Mouse (Mus musculus) stomach, embryonic 16.5 days (tissue): ENCODE measurements around the gene Vmn1r87. TPM values are rescaled to one million over a fixed set of nuclear protein-coding genes. Genes with fewer than 3 reads are reported as not detected.
"Not testable (repeated sequence)": the region's sequence is repeated elsewhere in the genome, so short reads cannot be mapped to it uniquely, and the experiment has no call there.

Experiments
- ATAC-seq: fragments of 200-750 bp; cut with Nextera tagmentation; 2 replicates; pipeline ENCODE4 v1.8.0; 2017; ENCODE audit warnings: moderate number of reproducible peaks, moderate TSS enrichment; ENCODE audit not compliant: insufficient read depth, low FRiP score
- H3K27ac ChIP-seq: fragments of 300-500 bp; sonication (generic); 2 replicates; pipeline ENCODE4 v1.5.1; 2014; ENCODE audit warnings: low read length
- H3K27me3 ChIP-seq: fragments of 300-500 bp; sonication (generic); 2 replicates; pipeline ENCODE4 v1.6.1; 2014; ENCODE audit warnings: low read length, control low read depth, mixed read lengths; ENCODE audit not compliant: control insufficient read depth, insufficient read depth
- H3K36me3 ChIP-seq: fragments of 300-500 bp; sonication (generic); 2 replicates; pipeline ENCODE4 v1.6.1; 2014; ENCODE audit warnings: low read length; ENCODE audit not compliant: control insufficient read depth, insufficient read depth
- H3K4me1 ChIP-seq: fragments of 300-500 bp; sonication (generic); 2 replicates; pipeline ENCODE4 v1.6.1; 2014; ENCODE audit warnings: low read length, control low read depth, mixed read lengths; ENCODE audit not compliant: control insufficient read depth, insufficient read depth
- H3K4me2 ChIP-seq: fragments of 300-500 bp; sonication (generic); 2 replicates; pipeline ENCODE4 v1.6.1; 2014; ENCODE audit warnings: low read depth, low read length, mixed read lengths
- H3K4me3 ChIP-seq: fragments of 300-500 bp; sonication (generic); replicated peaks from 2 replicates; pipeline ENCODE4 v1.5.1; 2014; ENCODE audit warnings: mild to moderate bottlenecking, low read length
- H3K9ac ChIP-seq: fragments of 300-500 bp; sonication (generic); 2 replicates; pipeline ENCODE4 v1.6.1; 2014; ENCODE audit warnings: low read length
- H3K9me3 ChIP-seq: fragments of 300-500 bp; sonication (generic); replicated peaks from 2 replicates; pipeline ENCODE4 v1.6.1; 2016; ENCODE audit warnings: low read length, control low read depth; ENCODE audit not compliant: control insufficient read depth
- WGBS: fragments of 180-500 bp; shearing (Covaris S2); extraction: QIAGEN DNeasy Blood & Tissue Kit; methylation state at CpG from one replicate; pipeline ENCODE4 v1.1.7; 2014; 5-methylcytosine and 5-hydroxymethylcytosine counted together
- polyA plus RNA-seq: library from polyadenylated mRNA; unstranded; fragments of >200 nt; fragmentation: Nextera tagmentation; extraction: Ambion mirVana; gene quantifications from 2 replicates; pipeline ENCODE4 v1.2.1, GENCODE M21; 2015

Vmn1r87 gene
- not detected in 2 replicates for polyA plus RNA-seq

GRCm38 (mm10) chr7:13140057-13140456, at the start of gene Vmn1r87:
Gene Vmn1r87, minus strand, starts transcription at chr7:13140157.
- Histone ChIP-seq H3K27me3 (no peaks in the 10 kb centered on the region), H3K9me3 (no peaks in the 10 kb centered on the region), H3K4me3 (no peak within 1 kb of the TSS), H3K9ac (no peak within 1 kb of the TSS), H3K27ac (no peak within 1 kb of the TSS), H3K4me1 (no peaks in the 10 kb centered on the region), H3K4me2 (no peak within 1 kb of the TSS), H3K36me3 (no peaks in the 10 kb centered on the region)
- ATAC-seq: no peak
- 72% methylated on average over 1 of the region's 1 CpGs for WGBS

- H3K9ac ChIP-seq: no peak within 1 kb of the TSS
- no peak within 1 kb of the TSS for H3K27ac ChIP-seq
- no peaks in the 10 kb centered on the region for H3K9me3 ChIP-seq
- H3K36me3 ChIP-seq: no peaks in the 10 kb centered on the region
- no peaks in the 10 kb centered on the region for H3K4me1 ChIP-seq
- no peaks in the 10 kb centered on the region for H3K27me3 ChIP-seq
- no peak for ATAC-seq
- H3K4me3 ChIP-seq: no peak within 1 kb of the TSS
- H3K4me2 ChIP-seq: no peak within 1 kb of the TSS
These were observed 19.3 kb upstream of the Vmn1r87 start, which contains the start of gene Vmn1r88 for GRCm38 (mm10) chr7:13159268-13159667. Gene Vmn1r88, plus strand, starts transcription at chr7:13159568.

- H3K27ac ChIP-seq: no peak overlapping the region
- H3K4me3 ChIP-seq: no peak overlapping the region
- no peaks in the 10 kb centered on the region for H3K27me3 ChIP-seq
- no peak overlapping the region for H3K4me2 ChIP-seq
- ATAC-seq: no peak
- H3K9ac ChIP-seq: no peak overlapping the region
- H3K4me1 ChIP-seq: no peaks in the 10 kb centered on the region
- no peaks in the 10 kb centered on the region for H3K9me3 ChIP-seq
- no peaks in the 10 kb centered on the region for H3K36me3 ChIP-seq
These were observed 2.6 kb downstream of the Vmn1r87 start for GRCm38 (mm10) chr7:13137340-13137739.

DNA sequence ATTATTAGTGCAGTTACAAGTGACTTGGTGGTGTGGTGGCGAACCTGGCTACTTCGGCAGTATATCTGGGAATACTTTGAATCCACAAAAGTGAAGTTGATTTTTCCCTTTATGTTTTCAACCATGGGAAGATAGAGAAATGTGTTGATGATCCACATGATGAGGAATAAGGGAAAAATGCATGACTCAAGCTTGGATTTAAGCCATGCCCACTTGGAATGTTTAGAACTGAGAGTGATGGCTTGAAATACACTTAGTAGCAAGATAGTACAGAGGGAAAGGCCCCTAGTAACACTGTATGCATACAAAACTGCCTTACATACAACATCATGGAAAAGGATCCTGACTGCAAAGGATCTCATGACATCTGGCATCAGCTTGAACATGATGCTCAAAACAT, 8.1 kb downstream of the Vmn1r87 start:
- no peaks in the 10 kb centered on the region for H3K9me3 ChIP-seq
- ATAC-seq: no peak
- H3K36me3 ChIP-seq: no peaks in the 10 kb centered on the region
- H3K4me1 ChIP-seq: no peaks in the 10 kb centered on the region
- H3K27ac ChIP-seq: no peak overlapping the region
- H3K4me3 ChIP-seq: no peak overlapping the region
- H3K4me2 ChIP-seq: no peak overlapping the region
- H3K27me3 ChIP-seq: no peaks in the 10 kb centered on the region
- no peak overlapping the region for H3K9ac ChIP-seq
- 82% methylated on average over 2 of the region's 2 CpGs for WGBS

GRCm38 (mm10) chr7:13123554-13124153, 16.3 kb downstream of the Vmn1r87 start:
- not testable (repeated sequence) for H3K9ac ChIP-seq, H3K4me1 ChIP-seq, H3K27me3 ChIP-seq, H3K27ac ChIP-seq, H3K36me3 ChIP-seq, H3K9me3 ChIP-seq
- H3K4me2 ChIP-seq: peak overlapping the region; percentile 39
- under 1% methylated on average over 17 of the region's 34 CpGs for WGBS
- H3K4me3 ChIP-seq: peak overlapping the region; percentile 24; the same call in 1 of the 2 replicates
- ATAC-seq: peak; percentile 82

DNA sequence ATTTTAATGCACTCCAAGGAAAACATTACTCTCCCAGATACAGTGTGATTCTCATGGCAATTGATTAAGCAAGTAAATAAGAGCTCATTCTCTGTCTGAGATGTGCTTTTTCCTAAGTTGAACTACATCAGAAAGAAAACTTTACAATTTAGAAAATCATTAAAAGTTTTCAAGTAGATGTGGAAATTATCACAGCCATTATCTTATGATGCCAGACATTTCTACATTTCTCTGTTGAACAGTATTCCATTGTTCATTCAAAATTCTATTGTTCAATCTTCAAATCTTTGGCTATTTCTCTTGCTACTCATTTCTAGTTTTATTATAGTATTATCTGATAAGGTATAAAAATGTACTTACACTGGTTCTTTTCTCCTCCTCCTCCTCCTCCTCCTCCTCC, 20.1 kb downstream of the Vmn1r87 start, which contains the start of gene Vmn1r86:
TSS of gene Vmn1r86 (minus strand) at position 101 of the 400 bp plus-strand sequence.
- Histone ChIP-seq H3K4me3 (no peak within 1 kb of the TSS), H3K9ac (no peak within 1 kb of the TSS), H3K9me3 (no peaks in the 10 kb centered on the region), H3K4me2 (no peak within 1 kb of the TSS), H3K27me3 (no peaks in the 10 kb centered on the region), H3K27ac (no peak within 1 kb of the TSS), H3K4me1 (no peaks in the 10 kb centered on the region), H3K36me3 (no peaks in the 10 kb centered on the region)
- ATAC-seq: no peak

DNA sequence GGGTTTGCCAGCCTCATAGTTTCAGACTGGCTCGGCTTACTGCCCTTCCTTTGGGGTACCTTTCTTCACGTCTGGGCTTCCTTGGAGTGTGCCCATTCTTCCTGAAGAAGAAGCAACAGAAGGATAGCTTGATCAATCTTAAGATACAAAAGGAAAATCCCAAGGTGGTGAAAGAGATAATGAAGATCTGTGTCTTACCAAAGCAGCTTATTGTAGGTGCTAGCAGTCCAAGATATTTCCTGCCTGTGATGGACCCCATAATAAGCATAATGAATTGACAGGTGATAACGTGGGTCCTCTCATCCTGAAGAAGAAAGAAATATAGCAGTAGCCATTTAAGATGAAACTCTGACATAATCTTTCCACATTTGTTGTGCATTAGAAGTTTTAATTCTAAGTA, 44.9 kb downstream of the Vmn1r87 start, which contains the start of gene Vmn1r85:
TSS of gene Vmn1r85 (minus strand) at position 101 of the 400 bp plus-strand sequence.
- H3K9me3 ChIP-seq: no peaks in the 10 kb centered on the region
- no peak within 1 kb of the TSS for H3K4me2 ChIP-seq
- H3K36me3 ChIP-seq: no peaks in the 10 kb centered on the region
- H3K27me3 ChIP-seq: no peaks in the 10 kb centered on the region
- ATAC-seq: no peak
- no peak within 1 kb of the TSS for H3K27ac ChIP-seq
- H3K4me3 ChIP-seq: no peak within 1 kb of the TSS
- H3K9ac ChIP-seq: no peak within 1 kb of the TSS
- no peaks in the 10 kb centered on the region for H3K4me1 ChIP-seq
- 61% methylated on average over 3 of the region's 3 CpGs for WGBS

Other genes starting within 250 kb of the Vmn1r87 start
- 14.1 and 14.8 TPM in 2 replicates for gene Zscan22, start 242.3 kb downstream of the Vmn1r87 start, polyA plus RNA-seq
- gene Rps5, start 217.9 kb downstream of the Vmn1r87 start, polyA plus RNA-seq: 869 and 872 TPM in 2 replicates
- gene Rnf225, start 212.7 kb downstream of the Vmn1r87 start, polyA plus RNA-seq: 2.3 and 3.2 TPM in 2 replicates
- 8.3 and 8.8 TPM in 2 replicates for gene Zfp324, start 174.3 kb downstream of the Vmn1r87 start, polyA plus RNA-seq
- gene Zfp446, start 162.3 kb downstream of the Vmn1r87 start, polyA plus RNA-seq: 7.2 and 8.9 TPM in 2 replicates
- gene Slc27a5, start 142.0 kb downstream of the Vmn1r87 start, polyA plus RNA-seq: 0.95 and 1.4 TPM in 2 replicates
- gene Trim28, start 141.0 kb downstream of the Vmn1r87 start, polyA plus RNA-seq: 122 and 130 TPM in 2 replicates
- 18.4 and 20.2 TPM in 2 replicates for gene Zbtb45, start 130.1 kb downstream of the Vmn1r87 start, polyA plus RNA-seq
- 189 and 190 TPM in 2 replicates for gene Chmp2a, start 105.3 kb downstream of the Vmn1r87 start, polyA plus RNA-seq
- gene Ube2m, start 101.9 kb downstream of the Vmn1r87 start, polyA plus RNA-seq: 21.4 and 22.1 TPM in 2 replicates
- 2.5 and 2.7 TPM in 2 replicates for gene Mzf1, start 85.4 kb downstream of the Vmn1r87 start, polyA plus RNA-seq
- not detected in 2 replicates for gene Vmn1r85, start 45.0 kb downstream of the Vmn1r87 start, polyA plus RNA-seq
- gene Vmn1r86, start 20.2 kb downstream of the Vmn1r87 start, polyA plus RNA-seq: not detected in 2 replicates
- not detected in 2 replicates for gene Vmn1r88, start 19.4 kb upstream of the Vmn1r87 start, polyA plus RNA-seq
- gene Vmn1r89, start 72.9 kb upstream of the Vmn1r87 start, polyA plus RNA-seq: not detected in 2 replicates
- 75.0 and 84.8 TPM in 2 replicates for gene Lig1, start 137.1 kb upstream of the Vmn1r87 start, polyA plus RNA-seq
- gene Zswim9, start 138.6 kb upstream of the Vmn1r87 start, polyA plus RNA-seq: 7.6 and 10.1 TPM in 2 replicates
- gene Pla2g4c, start 184.5 kb upstream of the Vmn1r87 start, polyA plus RNA-seq: 1.1 and 1.7 TPM in 2 replicates